Mouse (Mus musculus) heart, embryonic 12.5 days (tissue): ENCODE results near the gene Tmprss2. TPM values are rescaled to one million over a fixed set of nuclear protein-coding genes. Genes with fewer than 3 reads are reported as not detected.

Source experiments
- ATAC-seq: fragments of 200-750 bp; cut with Nextera tagmentation; 2 replicates; pipeline ENCODE4 v1.8.0; 2017; ENCODE audit warnings: moderate TSS enrichment, moderate library complexity; ENCODE audit not compliant: insufficient number of reproducible peaks, low FRiP score
- H3K27ac ChIP-seq: fragments of 300-500 bp; sonication (generic); 2 replicates; pipeline ENCODE4 v1.5.1; 2016; ENCODE audit warnings: mild to moderate bottlenecking, moderate library complexity; ENCODE audit not compliant: poor library complexity, severe bottlenecking
- H3K27me3 ChIP-seq: fragments of 300-500 bp; sonication (generic); replicated peaks from 2 replicates; pipeline ENCODE4 v1.6.1; 2016; ENCODE audit warnings: mild to moderate bottlenecking, moderate library complexity
- H3K36me3 ChIP-seq: fragments of 300-500 bp; sonication (generic); 2 replicates; pipeline ENCODE4 v1.6.1; 2016; ENCODE audit warnings: mild to moderate bottlenecking, moderate library complexity
- H3K4me1 ChIP-seq: fragments of 300-500 bp; sonication (generic); replicated peaks from 2 replicates; pipeline ENCODE4 v1.6.1; 2016; ENCODE audit warnings: mild to moderate bottlenecking
- H3K4me2 ChIP-seq: fragments of 300-500 bp; sonication (generic); 2 replicates; pipeline ENCODE4 v1.6.1; 2016; ENCODE audit warnings: mild to moderate bottlenecking, moderate library complexity
- H3K4me3 ChIP-seq: fragments of 300-500 bp; sonication (generic); 2 replicates; pipeline ENCODE4 v1.5.1; 2016; ENCODE audit warnings: mild to moderate bottlenecking
- H3K9ac ChIP-seq: fragments of 300-500 bp; sonication (generic); 2 replicates; pipeline ENCODE4 v1.6.1; 2016; ENCODE audit warnings: mild to moderate bottlenecking, moderate library complexity
- H3K9me3 ChIP-seq: fragments of 300-500 bp; sonication (generic); replicated peaks from 2 replicates; pipeline ENCODE4 v1.6.1; 2016; ENCODE audit warnings: mild to moderate bottlenecking, moderate library complexity
- WGBS: fragments of 180-500 bp; shearing (Covaris S2); methylation state at CpG from one replicate; pipeline ENCODE4 v1.1.7; 2016; 5-methylcytosine and 5-hydroxymethylcytosine counted together
- polyA plus RNA-seq: library from polyadenylated mRNA; unstranded; fragments of >200 nt; fragmentation: Nextera tagmentation; extraction: Ambion mirVana; gene quantifications from 2 replicates; pipeline ENCODE4 v1.2.1, GENCODE M21; 2016

The Tmprss2 gene
- polyA plus RNA-seq, 1 experiment from 2014 or later = 0.46 TPM

- H3K4me1 ChIP-seq = peaks cover 21% of the 10 kb centered on the region
- H3K27me3 ChIP-seq = peaks cover 51% of the 10 kb centered on the region
- no peaks in the 10 kb centered on the region for H3K36me3 ChIP-seq
- H3K9ac ChIP-seq = no peak overlapping the region
- H3K4me3 ChIP-seq = no peak overlapping the region
- H3K27ac ChIP-seq = no peak overlapping the region
- H3K4me2 ChIP-seq = no peak overlapping the region
- 34% methylated on average over 4 of the region's 4 CpGs for WGBS
- no peak for ATAC-seq
- H3K9me3 ChIP-seq = no peaks in the 10 kb centered on the region
Measured at GRCm38 (mm10) chr16:97612009-97612408, 1.0 kb upstream of the Tmprss2 start.

- H3K27me3 ChIP-seq = peaks cover 51% of the 10 kb centered on the region
- ATAC-seq = no peak
- 0 out of 2 replicates have a peak overlapping the region, but pooled peaks have one; percentile 7 for H3K9ac ChIP-seq
- no peaks in the 10 kb centered on the region for H3K9me3 ChIP-seq
- peaks cover 18% of the 10 kb centered on the region for H3K4me1 ChIP-seq
- no peaks in the 10 kb centered on the region for H3K36me3 ChIP-seq
- 5% methylated on average over 20 of the region's 20 CpGs for WGBS
- no peak overlapping the region for H3K27ac ChIP-seq
- H3K4me2 ChIP-seq = peak overlapping the region; percentile 94
- H3K4me3 ChIP-seq = peak overlapping the region; percentile 52
Measured at GRCm38 (mm10) chr16:97610246-97610645, 749 bp downstream of the Tmprss2 start.

- H3K36me3 ChIP-seq = no peaks in the 10 kb centered on the region
- H3K27me3 ChIP-seq = peaks cover 51% of the 10 kb centered on the region
- ATAC-seq = no peak
- WGBS = 56% methylated on average over 2 of the region's 2 CpGs
- no peaks in the 10 kb centered on the region for H3K9me3 ChIP-seq
- H3K4me2 ChIP-seq = no peak overlapping the region
- no peak overlapping the region for H3K27ac ChIP-seq
- H3K9ac ChIP-seq = no peak overlapping the region
- peaks cover 16% of the 10 kb centered on the region for H3K4me1 ChIP-seq
- no peak overlapping the region for H3K4me3 ChIP-seq
Measured at GRCm38 (mm10) chr16:97609676-97610075, 1.3 kb downstream of the Tmprss2 start.

GRCm38 (mm10) chr16:97607956-97608355 lies 3.0 kb downstream of the Tmprss2 start:
- H3K9me3 ChIP-seq = no peaks in the 10 kb centered on the region
- peaks cover 46% of the 10 kb centered on the region for H3K27me3 ChIP-seq
- peaks cover 16% of the 10 kb centered on the region for H3K4me1 ChIP-seq
- no peak overlapping the region for H3K4me2 ChIP-seq
- 88% methylated on average over 1 of the region's 1 CpGs for WGBS
- no peaks in the 10 kb centered on the region for H3K36me3 ChIP-seq
- no peak for ATAC-seq
- H3K9ac ChIP-seq = no peak overlapping the region
- H3K4me3 ChIP-seq = no peak overlapping the region
- H3K27ac ChIP-seq = no peak overlapping the region

- Histone ChIP-seq H3K9ac (no peak overlapping the region), H3K4me2 (no peak overlapping the region), H3K9me3 (no peaks in the 10 kb centered on the region), H3K27me3 (peaks cover 43% of the 10 kb centered on the region), H3K36me3 (no peaks in the 10 kb centered on the region), H3K4me1 (peaks cover 16% of the 10 kb centered on the region), H3K4me3 (no peak overlapping the region), H3K27ac (no peak overlapping the region)
- no peak for ATAC-seq
- 75% methylated on average over 2 of the region's 2 CpGs for WGBS
Measured at GRCm38 (mm10) chr16:97606829-97607228, 4.2 kb downstream of the Tmprss2 start.

- no peak for ATAC-seq
- H3K36me3 ChIP-seq = no peaks in the 10 kb centered on the region
- no peak overlapping the region for H3K4me3 ChIP-seq
- H3K27ac ChIP-seq = no peak overlapping the region
- 84% methylated on average over 9 of the region's 9 CpGs for WGBS
- H3K4me1 ChIP-seq = peaks cover 12% of the 10 kb centered on the region
- no peaks in the 10 kb centered on the region for H3K9me3 ChIP-seq
- H3K27me3 ChIP-seq = peaks cover 42% of the 10 kb centered on the region
- H3K4me2 ChIP-seq = no peak overlapping the region
- no peak overlapping the region for H3K9ac ChIP-seq
Measured at GRCm38 (mm10) chr16:97605957-97606721, 4.9 kb downstream of the Tmprss2 start.

GRCm38 (mm10) chr16:97602256-97602655 lies 8.7 kb downstream of the Tmprss2 start:
- Histone ChIP-seq H3K9ac (no peak overlapping the region), H3K4me2 (no peak overlapping the region), H3K4me1 (no peaks in the 10 kb centered on the region), H3K27ac (no peak overlapping the region), H3K27me3 (peaks cover 12% of the 10 kb centered on the region; the same call in 1 of the 2 replicates), H3K36me3 (no peaks in the 10 kb centered on the region), H3K9me3 (no peaks in the 10 kb centered on the region), H3K4me3 (no peak overlapping the region)
- no peak for ATAC-seq
- 50% methylated on average over 1 of the region's 1 CpGs for WGBS

- ATAC-seq = no peak
- Histone ChIP-seq H3K4me2 (no peak overlapping the region), H3K27me3 (peaks cover 10% of the 10 kb centered on the region; the same call in 1 of the 2 replicates), H3K4me1 (no peaks in the 10 kb centered on the region), H3K9me3 (no peaks in the 10 kb centered on the region), H3K27ac (no peak overlapping the region), H3K36me3 (no peaks in the 10 kb centered on the region), H3K4me3 (no peak overlapping the region), H3K9ac (no peak overlapping the region)
- 59% methylated on average over 2 of the region's 2 CpGs for WGBS
Measured at GRCm38 (mm10) chr16:97600591-97600990, 10.4 kb downstream of the Tmprss2 start.

- no peak for ATAC-seq
- Histone ChIP-seq H3K36me3 (no peaks in the 10 kb centered on the region), H3K9ac (no peak overlapping the region), H3K4me3 (no peak overlapping the region), H3K4me2 (no peak overlapping the region), H3K27me3 (peaks cover 10% of the 10 kb centered on the region; the same call in 1 of the 2 replicates), H3K27ac (no peak overlapping the region), H3K9me3 (no peaks in the 10 kb centered on the region), H3K4me1 (no peaks in the 10 kb centered on the region)
- WGBS = 80% methylated on average over 2 of the region's 2 CpGs
Measured at GRCm38 (mm10) chr16:97598046-97598445, 12.9 kb downstream of the Tmprss2 start.

- no peak overlapping the region for H3K27ac ChIP-seq
- no peak overlapping the region for H3K9ac ChIP-seq
- no peaks in the 10 kb centered on the region for H3K9me3 ChIP-seq
- no peak for ATAC-seq
- H3K4me3 ChIP-seq = no peak overlapping the region
- H3K27me3 ChIP-seq = peaks cover 2% of the 10 kb centered on the region; the same call in 1 of the 2 replicates
- no peaks in the 10 kb centered on the region for H3K4me1 ChIP-seq
- WGBS = 66% methylated on average over 4 of the region's 4 CpGs
- no peaks in the 10 kb centered on the region for H3K36me3 ChIP-seq
- no peak overlapping the region for H3K4me2 ChIP-seq
Measured at GRCm38 (mm10) chr16:97593816-97594509, 17.0 kb downstream of the Tmprss2 start.

- no peak overlapping the region for H3K4me2 ChIP-seq
- ATAC-seq = no peak
Measured at GRCm38 (mm10) chr16:97593057-97593456, 17.9 kb downstream of the Tmprss2 start.

More at GRCm38 (mm10) chr16:97593057-97593456, 17.9 kb downstream of the Tmprss2 start:
- no peak overlapping the region for H3K27ac ChIP-seq
- WGBS = 23% methylated on average over 1 of the region's 1 CpGs
- no peaks in the 10 kb centered on the region for H3K4me1 ChIP-seq
- H3K36me3 ChIP-seq = no peaks in the 10 kb centered on the region
- no peaks in the 10 kb centered on the region for H3K27me3 ChIP-seq
- H3K9me3 ChIP-seq = no peaks in the 10 kb centered on the region
- H3K4me3 ChIP-seq = no peak overlapping the region
- H3K9ac ChIP-seq = no peak overlapping the region
